Mouse (Mus musculus) kidney, postnatal 14 days (tissue): ENCODE measurements around the gene Adcy3.

Source experiments
- DNase-seq: peaks from one replicate; pipeline ENCODE4 v3.0.0; 2022; ENCODE audit warnings: mixed read lengths

Adcy3 gene

DNA sequence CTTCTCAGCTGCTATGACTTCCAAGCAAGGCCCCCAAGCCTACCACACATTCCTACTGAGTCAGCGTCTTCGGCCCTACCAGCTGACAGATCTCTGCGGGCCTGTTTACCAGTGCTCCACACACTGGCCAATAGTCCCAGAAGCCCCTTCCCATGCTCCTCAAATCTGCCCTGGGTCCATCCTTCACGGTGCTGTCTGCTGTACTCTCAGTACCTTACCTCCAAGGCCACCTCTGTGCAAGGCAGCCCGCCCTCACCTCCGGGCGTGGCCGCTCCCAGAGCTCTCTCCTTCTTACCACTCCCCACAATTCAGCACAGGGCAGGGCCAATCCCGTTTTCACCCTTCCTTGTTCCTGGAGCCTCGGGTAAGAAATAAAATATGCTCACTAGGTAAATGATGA, 112.8 kb downstream of the Adcy3 start:
- DNase-seq: no peak

DNA sequence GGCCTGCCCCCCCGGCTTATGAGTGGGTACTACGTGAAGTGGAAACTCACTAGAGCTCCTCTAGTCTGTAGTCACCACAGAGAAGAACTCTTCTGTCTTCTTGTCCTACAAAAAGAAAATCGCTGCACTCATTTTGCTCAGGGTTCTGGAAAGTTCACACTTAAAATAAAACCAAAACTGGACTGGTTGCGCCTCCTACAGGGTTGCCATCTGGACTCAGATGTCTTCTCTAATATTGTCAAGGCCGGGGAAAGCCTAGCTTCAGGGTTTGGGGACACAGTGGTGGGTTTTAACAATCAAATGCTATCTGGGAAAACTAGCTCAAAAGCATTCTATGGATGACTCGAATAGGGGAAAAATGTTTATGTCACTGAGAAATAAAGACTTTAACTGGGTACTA, 116.9 kb downstream of the Adcy3 start:
- no peak for DNase-seq

DNA sequence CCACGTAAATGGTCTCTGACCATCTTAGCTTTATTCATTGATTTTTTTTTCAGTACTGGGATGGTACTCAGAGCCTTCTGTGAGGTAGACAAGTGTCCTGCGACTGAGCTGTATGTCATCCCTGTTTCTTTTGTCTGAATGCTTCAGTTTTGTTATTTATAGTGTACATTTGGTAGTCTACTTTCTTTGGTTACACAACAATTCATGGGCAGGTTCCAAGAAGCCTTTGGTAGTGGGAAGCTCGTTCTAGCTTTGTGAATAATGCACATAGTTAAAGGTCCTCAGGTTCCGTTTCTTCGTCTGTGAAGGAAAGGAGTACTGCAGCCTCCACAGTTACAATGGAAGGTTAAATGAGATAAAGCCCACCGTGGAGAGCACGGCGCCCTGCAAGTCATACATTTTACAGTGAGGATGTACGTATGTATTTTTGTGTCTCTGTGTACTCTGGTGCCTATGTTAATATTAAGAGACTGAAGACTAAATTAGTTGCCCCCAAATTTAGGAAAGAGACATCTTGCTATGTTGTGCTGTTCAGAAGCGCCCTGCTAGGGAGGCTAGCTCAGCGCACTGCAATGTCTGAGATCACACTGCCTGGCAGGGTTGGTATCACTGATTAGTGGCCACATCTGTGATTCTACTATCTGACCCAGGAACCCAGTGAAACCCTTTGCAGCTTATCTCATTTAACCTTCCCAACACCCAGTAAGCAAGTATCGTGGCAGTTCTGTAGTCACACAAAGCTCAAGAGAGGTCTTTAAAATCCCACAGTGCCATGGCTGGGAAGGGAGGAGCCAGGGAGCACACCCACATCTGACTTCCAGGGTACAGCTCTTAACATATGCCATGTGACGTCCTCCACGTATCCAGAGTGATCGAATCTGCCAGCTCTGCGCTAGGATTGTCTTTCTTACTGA, 120.1 kb downstream of the Adcy3 start:
- no peak for DNase-seq
